Mouse (Mus musculus) heart, embryonic 16.5 days (tissue): ENCODE data around the gene Bach2. TPM values are rescaled to one million over a fixed set of nuclear protein-coding genes. Genes with fewer than 3 reads are reported as not detected.
A peak's percentile ranks its signal among the peaks of the same experiment; 100 is the strongest.

ENCODE experiments used
- ATAC-seq: fragments of 200-750 bp; cut with Nextera tagmentation; replicated peaks from 2 replicates; pipeline ENCODE4 v1.8.0; 2017; ENCODE audit warnings: moderate number of reproducible peaks; ENCODE audit not compliant: insufficient read depth, low FRiP score; ENCODE audit errors: extremely low read depth
- H3K27ac ChIP-seq: fragments of 300-500 bp; sonication (generic); 2 replicates; pipeline ENCODE4 v1.5.1; 2014; ENCODE audit warnings: mild to moderate bottlenecking, low read length, control low read depth, moderate library complexity
- H3K27me3 ChIP-seq: fragments of 300-500 bp; sonication (generic); 2 replicates; pipeline ENCODE4 v1.6.1; 2014; ENCODE audit warnings: low read length, mixed read lengths; ENCODE audit not compliant: control insufficient read depth, insufficient read depth
- H3K36me3 ChIP-seq: fragments of 300-500 bp; sonication (generic); 2 replicates; pipeline ENCODE4 v1.6.1; 2014; ENCODE audit not compliant: control insufficient read depth, insufficient read depth
- H3K4me1 ChIP-seq: fragments of 300-500 bp; sonication (generic); 2 replicates; pipeline ENCODE4 v1.6.1; 2014; ENCODE audit warnings: low read length, mixed read lengths; ENCODE audit not compliant: control insufficient read depth, insufficient read depth
- H3K4me2 ChIP-seq: fragments of 300-500 bp; sonication (generic); 2 replicates; pipeline ENCODE4 v1.6.1; 2014; ENCODE audit warnings: low read depth, mild to moderate bottlenecking, control low read depth, low read length
- H3K4me3 ChIP-seq: fragments of 300-500 bp; sonication (generic); 2 replicates; pipeline ENCODE4 v1.5.1; 2014; ENCODE audit warnings: mild to moderate bottlenecking, control low read depth, low read length
- H3K9ac ChIP-seq: fragments of 300-500 bp; sonication (generic); 2 replicates; pipeline ENCODE4 v1.6.1; 2014; ENCODE audit warnings: low read length, control low read depth
- H3K9me3 ChIP-seq: fragments of 300-500 bp; sonication (generic); replicated peaks from 2 replicates; pipeline ENCODE4 v1.6.1; 2016; ENCODE audit warnings: low read length; ENCODE audit not compliant: control insufficient read depth
- WGBS: fragments of 180-500 bp; shearing (Covaris S2); extraction: QIAGEN DNeasy Blood & Tissue Kit; methylation state at CpG from one replicate; pipeline ENCODE4 v1.1.7; 2014; 5-methylcytosine and 5-hydroxymethylcytosine counted together
- polyA plus RNA-seq: library from polyadenylated mRNA; unstranded; fragments of >200 nt; fragmentation: Nextera tagmentation; extraction: Ambion mirVana; gene quantifications from 2 replicates; pipeline ENCODE4 v1.2.1, GENCODE M21; 2015

Bach2 gene
- polyA plus RNA-seq, 1 experiment from 2014 or later = 5.0 TPM

DNA sequence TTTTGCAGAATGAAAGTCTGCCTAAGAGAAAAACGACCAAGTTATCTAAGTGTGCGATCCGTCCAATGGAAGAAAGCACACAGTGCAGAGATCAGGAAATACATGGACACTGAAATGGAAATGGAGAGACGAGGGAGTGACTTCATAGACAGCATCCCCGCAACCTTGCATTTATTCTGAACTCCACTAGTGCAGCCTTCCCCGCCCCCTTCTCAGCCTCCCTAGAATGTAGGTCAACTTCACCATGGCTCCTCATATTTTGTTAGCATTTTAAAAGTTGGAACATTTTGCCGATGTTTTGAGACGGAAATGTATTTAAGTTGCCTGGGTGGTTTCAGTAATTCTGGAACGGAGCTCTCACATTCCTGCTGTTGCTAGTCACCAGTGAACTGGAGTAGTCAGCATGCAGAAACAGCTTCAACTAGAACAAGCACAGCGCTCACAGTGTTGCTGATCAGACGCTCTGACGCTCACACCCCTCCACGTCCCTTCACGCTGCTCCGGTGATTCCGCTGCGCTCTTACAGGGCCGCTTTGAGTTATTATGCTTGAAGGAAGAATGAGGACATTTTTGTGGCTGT, 66.5 kb downstream of the Bach2 start:
- no peak overlapping the region for H3K4me3 ChIP-seq
- H3K27ac ChIP-seq = peak overlapping the region; percentile 93
- no peak for ATAC-seq
- no peaks in the 10 kb centered on the region for H3K36me3 ChIP-seq
- H3K9me3 ChIP-seq = no peaks in the 10 kb centered on the region
- peaks cover 66% of the 10 kb centered on the region for H3K4me1 ChIP-seq
- no peaks in the 10 kb centered on the region for H3K27me3 ChIP-seq
- H3K9ac ChIP-seq = peak overlapping the region; percentile 47; the same call in 1 of the 2 replicates
- 46% methylated on average over 18 of the region's 18 CpGs for WGBS
- H3K4me2 ChIP-seq = peak overlapping the region; percentile 8

DNA sequence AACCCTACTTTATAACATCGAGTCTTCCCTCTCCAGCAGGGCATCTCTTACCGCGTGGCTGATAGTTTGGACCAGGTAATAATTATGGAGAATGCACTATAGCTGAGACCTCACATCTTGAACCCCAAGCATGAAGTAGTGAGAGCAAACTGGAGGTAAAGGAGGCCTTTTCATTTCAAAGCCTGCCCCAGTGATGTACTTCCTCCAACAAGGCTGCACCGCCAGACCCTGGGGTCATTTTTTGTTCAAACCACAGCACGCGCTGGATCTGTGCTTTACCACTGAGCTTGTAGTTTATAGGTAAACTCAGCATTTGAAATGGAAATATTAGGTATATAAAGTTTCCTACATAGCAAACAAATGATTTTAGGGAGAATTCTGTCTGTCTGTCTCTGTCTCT, 67.1 kb downstream of the Bach2 start:
- Histone ChIP-seq H3K9me3 (no peaks in the 10 kb centered on the region), H3K27me3 (no peaks in the 10 kb centered on the region), H3K4me2 (peak overlapping the region; percentile 8; the same call in 1 of the 2 replicates), H3K4me3 (no peak overlapping the region), H3K27ac (peak overlapping the region; percentile 93), H3K4me1 (peaks cover 63% of the 10 kb centered on the region), H3K36me3 (no peaks in the 10 kb centered on the region), H3K9ac (peak overlapping the region; percentile 22; the same call in 1 of the 2 replicates)
- 64% methylated on average over 6 of the region's 6 CpGs for WGBS
- ATAC-seq = no peak

DNA sequence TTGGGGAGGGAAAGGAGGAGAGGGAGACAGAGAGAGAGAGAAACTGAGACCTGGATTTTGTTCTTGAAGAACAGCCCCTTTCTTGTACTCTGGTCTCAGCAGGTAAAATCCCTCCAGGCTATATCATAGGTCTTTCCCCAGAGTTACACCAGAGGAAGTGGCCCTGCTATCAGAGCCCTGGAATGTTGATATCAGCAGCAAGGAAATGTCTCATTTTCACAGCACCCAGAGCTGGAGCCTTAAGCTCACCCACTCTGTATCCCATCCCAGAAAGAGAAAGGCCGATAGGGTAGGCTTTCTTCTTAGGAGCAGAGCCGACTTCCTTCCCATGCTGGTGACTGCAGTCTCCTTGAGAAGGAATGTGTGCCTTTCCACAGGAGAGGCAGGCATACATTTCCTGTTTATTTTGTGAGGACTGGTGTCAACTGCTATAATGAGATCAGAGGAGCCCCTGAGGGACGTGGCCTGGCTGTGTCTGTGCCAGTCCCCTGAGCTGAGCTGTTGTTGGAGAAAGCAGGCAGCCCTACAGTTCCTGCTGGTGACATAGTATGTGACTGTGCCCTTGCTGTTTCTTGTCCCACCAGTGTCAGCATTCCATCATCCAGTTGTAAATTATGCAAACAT, 67.7 kb downstream of the Bach2 start:
- Histone ChIP-seq H3K9me3 (no peaks in the 10 kb centered on the region), H3K27me3 (no peaks in the 10 kb centered on the region), H3K27ac (peak overlapping the region; percentile 93), H3K9ac (peak overlapping the region; percentile 67), H3K4me2 (peak overlapping the region; percentile 36; the same call in 1 of the 2 replicates), H3K4me3 (no peak overlapping the region), H3K4me1 (peaks cover 59% of the 10 kb centered on the region), H3K36me3 (no peaks in the 10 kb centered on the region)
- whole genome bisulfite sequencing = 9% methylated on average over 3 of the region's 3 CpGs
- no peak for ATAC-seq

DNA sequence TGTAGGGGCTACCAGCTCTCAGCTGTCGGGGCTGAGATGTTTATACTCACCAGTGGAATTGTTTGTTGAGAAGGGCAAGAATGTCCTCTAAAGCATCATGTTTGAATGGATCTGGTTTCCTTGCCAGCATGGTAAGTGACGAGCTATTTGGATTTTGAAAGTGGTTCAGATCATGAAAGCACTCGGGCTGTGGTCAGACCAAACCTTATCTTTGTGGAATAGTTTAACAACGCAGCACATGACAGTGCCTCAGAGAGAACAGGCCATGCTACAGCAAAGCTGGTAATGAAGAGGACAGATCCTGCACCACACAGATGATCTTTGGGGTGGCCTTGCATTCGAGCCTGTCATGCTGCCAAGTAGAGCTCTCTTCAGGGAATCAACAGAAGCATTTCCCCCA, 68.6 kb downstream of the Bach2 start:
- Histone ChIP-seq H3K4me3 (no peak overlapping the region), H3K27me3 (no peaks in the 10 kb centered on the region), H3K27ac (peak overlapping the region; percentile 93), H3K9ac (no peak overlapping the region), H3K9me3 (no peaks in the 10 kb centered on the region), H3K36me3 (no peaks in the 10 kb centered on the region), H3K4me1 (peaks cover 52% of the 10 kb centered on the region), H3K4me2 (peak overlapping the region; percentile 14; the same call in 1 of the 2 replicates)
- WGBS = 23% methylated on average over 5 of the region's 5 CpGs
- ATAC-seq = no peak

DNA sequence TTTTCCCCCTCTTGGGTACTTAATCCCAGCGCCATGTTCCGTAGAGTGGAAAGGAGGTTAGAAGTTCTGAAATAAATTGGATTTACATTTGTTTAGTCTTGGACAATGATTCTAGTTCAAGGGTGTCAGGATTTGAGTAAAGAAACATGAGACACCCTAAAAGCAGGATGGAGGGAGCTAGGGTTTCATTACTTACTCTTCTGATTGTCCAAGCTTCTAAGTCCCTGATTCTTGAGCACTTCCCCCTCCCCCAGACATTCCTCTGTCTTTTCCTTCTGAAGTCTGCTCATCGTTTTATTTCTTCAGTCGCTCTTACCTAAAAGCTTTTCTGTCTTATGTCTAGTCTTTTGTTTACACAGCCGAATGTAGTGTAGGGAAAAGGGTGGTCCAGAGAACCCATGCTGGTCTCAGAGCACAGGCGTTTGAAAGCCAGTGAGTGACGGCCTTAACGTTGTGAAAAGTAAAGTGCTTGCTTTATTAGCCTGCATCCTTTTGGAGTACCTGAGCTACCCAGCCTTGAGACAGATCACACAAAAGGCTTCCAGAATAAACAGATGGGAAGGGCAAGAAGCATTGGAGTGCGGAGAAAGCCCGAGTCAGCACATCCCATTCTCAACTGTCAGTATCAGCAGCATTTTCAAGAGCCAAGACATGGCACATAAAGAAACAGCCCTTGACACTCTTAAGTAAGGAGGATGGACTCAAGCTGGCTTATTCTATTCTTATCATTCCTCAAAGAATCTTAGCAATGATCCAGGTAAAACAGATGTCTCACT, 73.8 kb downstream of the Bach2 start:
- Histone ChIP-seq H3K4me3 (no peak overlapping the region), H3K4me1 (peaks cover 7% of the 10 kb centered on the region), H3K9ac (no peak overlapping the region), H3K27ac (no peak overlapping the region), H3K4me2 (no peak overlapping the region), H3K36me3 (peaks cover 4% of the 10 kb centered on the region), H3K27me3 (no peaks in the 10 kb centered on the region), H3K9me3 (peaks cover 3% of the 10 kb centered on the region)
- ATAC-seq = no peak
- 70% methylated on average over 10 of the region's 10 CpGs for WGBS

DNA sequence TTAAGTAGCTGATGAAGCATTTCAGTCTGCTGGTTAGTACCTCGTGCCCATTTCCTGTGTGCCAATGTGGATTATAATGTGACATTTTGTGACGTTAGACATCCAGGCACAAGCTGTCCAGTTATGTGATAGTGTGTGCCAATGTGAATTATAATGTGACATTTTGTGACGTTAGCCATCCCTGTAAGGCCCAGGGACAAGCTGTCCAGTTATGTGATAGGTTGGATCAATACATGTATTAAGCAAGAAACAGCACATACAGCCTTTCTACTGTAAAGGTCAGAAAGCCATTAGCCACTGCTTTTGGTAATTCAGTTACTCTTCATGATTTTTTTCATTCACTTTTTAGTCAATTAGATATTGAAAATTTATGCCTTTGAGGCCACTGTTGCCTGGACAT, 76.3 kb downstream of the Bach2 start:
- ATAC-seq = no peak
- H3K36me3 ChIP-seq = peaks cover 8% of the 10 kb centered on the region

DNA sequence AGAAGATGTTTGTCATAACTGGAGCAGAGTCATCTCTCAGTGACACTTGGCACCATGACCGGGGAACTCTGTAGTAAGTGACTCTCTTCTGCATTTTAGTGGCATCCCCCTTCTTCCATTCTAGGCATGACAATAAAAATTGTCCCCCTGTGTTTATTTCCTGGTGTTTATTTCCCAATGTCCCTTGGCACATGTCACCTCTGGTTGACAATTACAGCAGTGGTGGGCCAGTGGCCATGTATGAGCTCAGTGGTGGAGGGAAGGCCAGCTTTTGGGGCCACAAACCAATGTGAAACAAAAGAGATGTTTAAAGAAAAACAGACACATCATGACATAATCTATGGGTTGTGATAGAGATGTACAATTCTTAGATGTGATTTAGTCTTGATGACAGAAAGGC, 80.0 kb downstream of the Bach2 start:
- no peak overlapping the region for H3K27ac ChIP-seq
- no peak overlapping the region for H3K4me3 ChIP-seq
- H3K36me3 ChIP-seq = peaks cover 15% of the 10 kb centered on the region
- no peak overlapping the region for H3K4me2 ChIP-seq
- no peak overlapping the region for H3K9ac ChIP-seq
- peaks cover 11% of the 10 kb centered on the region for H3K9me3 ChIP-seq
- ATAC-seq = no peak
- no peaks in the 10 kb centered on the region for H3K27me3 ChIP-seq
- H3K4me1 ChIP-seq = no peaks in the 10 kb centered on the region
- WGBS = 97% methylated on average over 1 of the region's 1 CpGs

More for the DNA sequence above, 76.3 kb downstream of the Bach2 start:
- 72% methylated on average over 3 of the region's 3 CpGs for WGBS
- Histone ChIP-seq H3K9me3 (peaks cover 7% of the 10 kb centered on the region), H3K4me1 (no peaks in the 10 kb centered on the region), H3K27ac (no peak overlapping the region), H3K4me2 (no peak overlapping the region), H3K9ac (no peak overlapping the region), H3K4me3 (no peak overlapping the region), H3K27me3 (no peaks in the 10 kb centered on the region)

DNA sequence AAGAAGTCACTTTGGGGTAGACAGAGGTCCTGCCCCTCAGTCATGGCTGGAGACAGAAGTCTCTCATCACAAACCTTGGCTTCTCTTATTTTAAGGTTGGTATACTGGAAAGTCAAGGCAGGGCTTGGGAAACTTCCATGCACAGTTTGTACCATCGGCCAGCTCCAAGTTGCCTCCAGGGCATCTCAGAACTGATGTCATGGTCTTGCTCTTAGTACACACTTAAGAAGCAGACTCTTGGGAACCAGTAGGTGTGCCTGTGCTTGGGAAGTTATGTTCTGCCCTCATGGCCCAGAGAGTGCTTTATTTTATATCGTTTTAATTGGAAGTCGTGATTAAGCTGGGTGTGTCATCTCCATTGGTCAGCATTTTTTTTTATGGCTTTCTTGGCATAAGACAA, 80.7 kb downstream of the Bach2 start:
- H3K4me1 ChIP-seq = no peaks in the 10 kb centered on the region
- H3K4me3 ChIP-seq = no peak overlapping the region
- 94% methylated on average over 3 of the region's 3 CpGs for WGBS
- H3K4me2 ChIP-seq = no peak overlapping the region
- H3K27me3 ChIP-seq = no peaks in the 10 kb centered on the region
- no peak overlapping the region for H3K27ac ChIP-seq
- no peak overlapping the region for H3K9ac ChIP-seq
- ATAC-seq = no peak
- H3K9me3 ChIP-seq = peaks cover 11% of the 10 kb centered on the region
- H3K36me3 ChIP-seq = peaks cover 15% of the 10 kb centered on the region

DNA sequence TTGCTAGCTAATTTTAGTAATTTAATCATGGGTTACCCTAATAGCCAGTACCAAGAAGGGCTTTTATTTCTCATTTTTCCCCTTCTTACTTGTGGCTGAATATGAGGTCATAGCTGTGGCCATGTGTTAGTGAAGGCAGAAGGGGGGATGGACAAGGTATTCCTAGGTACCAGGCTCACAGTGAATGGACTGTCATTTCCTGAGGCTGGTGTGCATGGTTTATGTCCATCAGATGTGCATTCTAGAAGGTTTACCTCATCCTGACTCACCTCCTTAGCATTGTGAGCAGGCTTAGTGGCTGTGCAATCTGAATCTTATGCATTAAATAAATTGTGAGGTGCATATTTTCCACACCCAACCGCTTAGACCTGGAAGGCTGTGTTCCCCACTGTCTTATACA, 81.4 kb downstream of the Bach2 start:
- WGBS = 89% methylated on average over 1 of the region's 1 CpGs

More for the DNA sequence above, 81.4 kb downstream of the Bach2 start:
- no peaks in the 10 kb centered on the region for H3K27me3 ChIP-seq
- H3K36me3 ChIP-seq = peaks cover 15% of the 10 kb centered on the region
- H3K9me3 ChIP-seq = peaks cover 11% of the 10 kb centered on the region
- no peak for ATAC-seq
- H3K27ac ChIP-seq = no peak overlapping the region
- H3K9ac ChIP-seq = no peak overlapping the region
- no peak overlapping the region for H3K4me2 ChIP-seq
- H3K4me1 ChIP-seq = no peaks in the 10 kb centered on the region
- H3K4me3 ChIP-seq = no peak overlapping the region
